Mouse (Mus musculus): ENCODE results near the gene Imp4. TPM values are rescaled to one million over a fixed set of nuclear protein-coding genes. Genes with fewer than 3 reads are reported as not detected.

Gene Imp4
- polyA plus RNA-seq, 1 experiment, result 45.4 TPM

DNA sequence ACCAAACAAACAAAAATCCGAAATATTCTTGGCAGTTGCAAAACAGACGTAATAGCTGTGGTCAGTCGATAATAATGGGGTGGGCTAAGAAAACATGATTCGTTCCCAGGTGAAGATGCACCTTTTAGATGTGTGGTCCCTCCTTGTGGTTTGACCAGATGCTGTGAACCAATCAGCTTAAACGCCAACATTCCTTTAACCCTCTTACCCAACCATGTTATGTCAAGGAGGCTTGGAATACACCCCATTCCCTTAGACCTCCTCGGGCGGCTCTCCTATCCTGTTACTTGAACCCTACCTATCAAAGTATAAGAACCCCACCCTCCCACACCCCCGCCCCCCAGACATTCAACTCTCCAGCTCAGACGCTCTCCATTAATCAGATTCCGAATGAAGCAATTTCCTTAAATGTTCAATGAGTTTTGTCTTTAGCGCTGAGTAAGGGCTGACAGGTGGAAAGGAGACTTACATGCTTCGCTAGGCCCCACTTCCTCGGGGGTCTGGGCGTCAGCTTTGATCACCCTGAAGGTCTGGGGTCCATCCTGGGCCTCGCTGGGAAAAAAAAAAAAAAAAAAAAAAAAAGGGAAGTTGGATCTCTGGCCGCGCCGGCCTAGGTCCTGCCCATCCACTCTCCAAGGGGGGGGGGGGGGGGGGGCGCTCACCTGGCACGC lies 1.1 kb upstream of the Imp4 start:
- H3K27ac ChIP-seq (ENCODE audit: insufficient read depth, low read depth, low read length), result no peak overlapping the region
- WGBS, result 33% methylated on average over 17 of the region's 20 CpGs
- peaks cover 8% of the 10 kb centered on the region for H3K36me3 ChIP-seq (ENCODE audit: control insufficient read depth, insufficient read depth, low read length)
- TF ChIP-seq CTCF (IDR thresholded peaks at IDR 0.05; ENCODE audit: extremely low read depth, insufficient read length, insufficient replicate concordance, low read depth, low read length), result no peak
- TF ChIP-seq POLR2A (IDR thresholded peaks at IDR 0.05; ENCODE audit: low read depth, low read length), result no peak
- no peaks in the 10 kb centered on the region for H3K27me3 ChIP-seq (ENCODE audit: control insufficient read depth, insufficient read depth, low read length)
- peak overlapping the region; percentile 75 for H3K4me3 ChIP-seq (ENCODE audit: low read depth, low read length)
- H3K4me1 ChIP-seq (ENCODE audit: control insufficient read depth, insufficient read depth, insufficient read length, low read length), result peaks cover 7% of the 10 kb centered on the region; the same call in 1 of the 2 replicates

DNA sequence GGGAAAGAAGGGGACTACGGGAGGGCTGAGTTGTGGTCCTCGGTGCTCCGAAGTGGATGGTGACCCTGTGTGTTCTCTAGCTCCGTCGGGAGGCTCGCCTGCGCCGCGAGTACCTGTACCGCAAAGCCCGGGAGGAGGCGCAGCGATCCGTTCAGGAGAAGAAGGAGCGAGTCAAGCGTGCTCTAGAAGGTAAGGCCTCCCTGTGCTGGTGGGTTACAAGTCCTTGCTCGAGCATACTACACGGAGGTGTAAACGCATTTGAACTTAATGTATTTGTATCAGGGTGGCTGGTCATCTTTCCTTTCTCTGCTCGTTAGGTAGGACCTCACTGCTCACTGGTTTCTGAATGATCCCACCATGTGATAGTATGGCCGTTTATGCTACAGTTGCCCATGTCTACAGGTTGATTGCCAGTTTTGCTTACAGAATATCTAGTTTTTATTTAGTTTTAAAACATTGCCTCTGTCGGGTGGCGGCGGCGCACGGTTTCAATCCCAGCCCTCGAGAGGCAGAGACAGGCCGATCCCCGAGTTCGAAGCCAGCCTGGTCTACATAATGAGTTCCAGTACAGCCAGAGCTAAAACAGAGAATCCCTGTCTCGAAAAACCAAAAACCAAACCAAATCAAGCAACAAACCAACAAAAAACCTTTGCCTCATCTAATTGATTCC lies 445 bp downstream of the Imp4 start:
- H3K4me1 ChIP-seq (ENCODE audit: control insufficient read depth, insufficient read depth, insufficient read length, low read length), result peaks cover 2% of the 10 kb centered on the region; the same call in 1 of the 2 replicates
- WGBS, result 6% methylated on average over 31 of the region's 31 CpGs
- peak overlapping the region; percentile 13; the same call in 1 of the 2 replicates for H3K27ac ChIP-seq (ENCODE audit: insufficient read depth, low read depth, low read length)
- no peaks in the 10 kb centered on the region for H3K27me3 ChIP-seq (ENCODE audit: control insufficient read depth, insufficient read depth, low read length)
- H3K4me3 ChIP-seq (ENCODE audit: low read depth, low read length), result peak overlapping the region; percentile 75
- peaks cover 24% of the 10 kb centered on the region for H3K36me3 ChIP-seq (ENCODE audit: control insufficient read depth, insufficient read depth, low read length)
- TF ChIP-seq POLR2A (IDR thresholded peaks at IDR 0.05; ENCODE audit: low read depth, low read length), result no peak
- TF ChIP-seq CTCF (IDR thresholded peaks at IDR 0.05; ENCODE audit: extremely low read depth, insufficient read length, insufficient replicate concordance, low read depth, low read length), result 0 out of 2 replicates have a peak, but pooled peaks have one; percentile 34

DNA sequence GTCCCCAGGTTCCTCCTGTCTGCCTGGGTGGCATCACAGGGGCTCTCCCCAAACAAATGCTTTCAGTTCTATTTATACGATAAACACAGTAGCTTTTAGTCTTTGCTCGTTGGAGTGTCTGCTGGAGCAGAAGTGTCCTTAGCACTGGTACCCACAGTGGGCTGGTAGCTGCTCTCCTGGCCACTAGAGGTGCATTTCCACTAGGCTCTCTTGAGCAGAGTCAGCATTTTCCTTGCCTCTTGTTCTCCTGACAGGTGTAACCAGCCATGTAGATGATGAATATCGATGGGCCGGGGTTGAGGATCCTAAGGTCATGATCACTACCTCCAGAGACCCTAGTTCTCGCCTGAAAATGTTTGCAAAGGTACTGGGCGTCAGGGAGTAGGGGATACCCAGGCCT lies 3.5 kb downstream of the Imp4 start:
- no peak overlapping the region for H3K4me3 ChIP-seq (ENCODE audit: low read depth, low read length)
- H3K4me1 ChIP-seq (ENCODE audit: control insufficient read depth, insufficient read depth, insufficient read length, low read length), result peaks cover 2% of the 10 kb centered on the region; the same call in 1 of the 2 replicates
- TF ChIP-seq CTCF (IDR thresholded peaks at IDR 0.05; ENCODE audit: extremely low read depth, insufficient read length, insufficient replicate concordance, low read depth, low read length) (no peak), POLR2A (IDR thresholded peaks at IDR 0.05; ENCODE audit: low read depth, low read length) (no peak)
- peaks cover 34% of the 10 kb centered on the region for H3K36me3 ChIP-seq (ENCODE audit: control insufficient read depth, insufficient read depth, low read length)
- no peaks in the 10 kb centered on the region for H3K27me3 ChIP-seq (ENCODE audit: control insufficient read depth, insufficient read depth, low read length)
- H3K27ac ChIP-seq (ENCODE audit: insufficient read depth, low read depth, low read length), result no peak overlapping the region
- 92% methylated on average over 6 of the region's 6 CpGs for WGBS

GRCm38 (mm10) chr1:34458431-34458830 lies 18.8 kb downstream of the Imp4 start:
- no peaks in the 10 kb centered on the region; the same call in 1 of the 2 replicates for H3K4me1 ChIP-seq (ENCODE audit: control insufficient read depth, insufficient read depth, insufficient read length, low read length)
- H3K27me3 ChIP-seq (ENCODE audit: control insufficient read depth, insufficient read depth, low read length), result no peaks in the 10 kb centered on the region
- no peak for TF ChIP-seq CTCF (IDR thresholded peaks at IDR 0.05; ENCODE audit: extremely low read depth, insufficient read length, insufficient replicate concordance, low read depth, low read length)
- no peak for TF ChIP-seq POLR2A (IDR thresholded peaks at IDR 0.05; ENCODE audit: low read depth, low read length)
- no peak overlapping the region for H3K27ac ChIP-seq (ENCODE audit: insufficient read depth, low read depth, low read length)
- 55% methylated on average over 8 of the region's 8 CpGs for WGBS
- H3K4me3 ChIP-seq (ENCODE audit: low read depth, low read length), result no peak overlapping the region
- H3K36me3 ChIP-seq (ENCODE audit: control insufficient read depth, insufficient read depth, low read length), result no peaks in the 10 kb centered on the region

- WGBS, result under 1% methylated on average over 48 of the region's 48 CpGs
- no peaks in the 10 kb centered on the region for H3K36me3 ChIP-seq (ENCODE audit: control insufficient read depth, insufficient read depth, low read length)
- H3K4me1 ChIP-seq (ENCODE audit: control insufficient read depth, insufficient read depth, insufficient read length, low read length), result no peaks in the 10 kb centered on the region; the same call in 1 of the 2 replicates
- no peak; the same call in 1 of the 2 replicates for TF ChIP-seq POLR2A (IDR thresholded peaks at IDR 0.05; ENCODE audit: low read depth, low read length)
- TF ChIP-seq CTCF (IDR thresholded peaks at IDR 0.05; ENCODE audit: extremely low read depth, insufficient read length, insufficient replicate concordance, low read depth, low read length), result peak; percentile 19; the same call in 1 of the 2 replicates
- peak within 1 kb of the TSS; percentile 85 for H3K4me3 ChIP-seq (ENCODE audit: low read depth, low read length)
- H3K27me3 ChIP-seq (ENCODE audit: control insufficient read depth, insufficient read depth, low read length), result no peaks in the 10 kb centered on the region
- H3K27ac ChIP-seq (ENCODE audit: insufficient read depth, low read depth, low read length), result peak within 1 kb of the TSS; percentile 84
Measured at GRCm38 (mm10) chr1:34459284-34460060, 19.8 kb downstream of the Imp4 start, which contains the start of gene Ptpn18. TSS of gene Ptpn18 (plus strand) at chr1:34459762.

GRCm38 (mm10) chr1:34460061-34460441 lies 20.4 kb downstream of the Imp4 start:
- Histone ChIP-seq H3K27me3 (ENCODE audit: control insufficient read depth, insufficient read depth, low read length) (no peaks in the 10 kb centered on the region), H3K4me3 (ENCODE audit: low read depth, low read length) (peak overlapping the region; percentile 85), H3K36me3 (ENCODE audit: control insufficient read depth, insufficient read depth, low read length) (no peaks in the 10 kb centered on the region), H3K27ac (ENCODE audit: insufficient read depth, low read depth, low read length) (peak overlapping the region; percentile 84), H3K4me1 (ENCODE audit: control insufficient read depth, insufficient read depth, insufficient read length, low read length) (no peaks in the 10 kb centered on the region; the same call in 1 of the 2 replicates)
- WGBS, result under 1% methylated on average over 15 of the region's 15 CpGs
- TF ChIP-seq CTCF (IDR thresholded peaks at IDR 0.05; ENCODE audit: extremely low read depth, insufficient read length, insufficient replicate concordance, low read depth, low read length) (no peak), POLR2A (IDR thresholded peaks at IDR 0.05; ENCODE audit: low read depth, low read length) (no peak)

Data from small intestine, adult 2 months (tissue).